Mouse (Mus musculus) spleen, adult 2 months (tissue): ENCODE measurements around the gene Sspn. TPM values are rescaled to one million over a fixed set of nuclear protein-coding genes. Genes with fewer than 3 reads are reported as not detected.
A peak's percentile ranks its signal among the peaks of the same experiment; 100 is the strongest.

Experiments used
- DNase-seq, 2 experiments: peaks; one replicate each; pipeline versions ENCODE4 v3.0.0 to v3.0.0-alpha.2; 2012 to 2021; ENCODE audit warnings: low spot score in 2 of 2, low read depth in 1 of 2
- H3K27ac ChIP-seq: fragments of 200-500 bp; 2 replicates; pipeline ENCODE4 v1.5.1; 2012; ENCODE audit warnings: low read length, inconsistent platforms; ENCODE audit not compliant: insufficient read depth
- H3K27me3 ChIP-seq: fragments of 200-500 bp; 2 replicates; pipeline ENCODE4 v1.6.1; 2012; ENCODE audit warnings: mild to moderate bottlenecking, moderate library complexity, low read length, inconsistent platforms; ENCODE audit not compliant: control insufficient read depth, insufficient read depth
- H3K36me3 ChIP-seq: fragments of 200-500 bp; 2 replicates; pipeline ENCODE4 v1.6.1; 2012; ENCODE audit warnings: mild to moderate bottlenecking, low read length, inconsistent platforms; ENCODE audit not compliant: control insufficient read depth, insufficient read depth
- H3K4me1 ChIP-seq: fragments of 200-500 bp; 2 replicates; pipeline ENCODE4 v1.6.1; 2011; ENCODE audit warnings: inconsistent platforms; ENCODE audit not compliant: control insufficient read depth, insufficient read depth, insufficient read length
- H3K4me3 ChIP-seq: fragments of 200-500 bp; 2 replicates; pipeline ENCODE4 v1.5.1; 2011; ENCODE audit warnings: mild to moderate bottlenecking, inconsistent platforms; ENCODE audit not compliant: insufficient read depth, insufficient read length; ENCODE audit errors: extremely low read depth
- CTCF ChIP-seq: fragments of 200-500 bp; IDR thresholded peaks from 2 replicates; pipeline ENCODE4 v1.5.1; 2011; ENCODE audit warnings: mild to moderate bottlenecking, inconsistent platforms; ENCODE audit not compliant: insufficient read depth, insufficient read length, insufficient replicate concordance; ENCODE audit errors: extremely low read depth
- POLR2A ChIP-seq: fragments of 200-500 bp; IDR thresholded peaks from 2 replicates; pipeline ENCODE4 v1.6.1; 2011; ENCODE audit warnings: low read depth, low read length, inconsistent platforms
- WGBS: fragments of 180-500 bp; shearing (Covaris S2); methylation state at CpG from one replicate; pipeline ENCODE4 v1.1.7; 2018; 5-methylcytosine and 5-hydroxymethylcytosine counted together
- polyA plus RNA-seq: library from polyadenylated mRNA; depleted of rRNA; stranded (reverse); fragments of >200 nt; gene quantifications from 2 replicates; pipeline ENCODE4 v1.2.3, GENCODE M21; 2012

The Sspn gene
- polyA plus RNA-seq, 1 experiment, result 2.0 TPM

DNA sequence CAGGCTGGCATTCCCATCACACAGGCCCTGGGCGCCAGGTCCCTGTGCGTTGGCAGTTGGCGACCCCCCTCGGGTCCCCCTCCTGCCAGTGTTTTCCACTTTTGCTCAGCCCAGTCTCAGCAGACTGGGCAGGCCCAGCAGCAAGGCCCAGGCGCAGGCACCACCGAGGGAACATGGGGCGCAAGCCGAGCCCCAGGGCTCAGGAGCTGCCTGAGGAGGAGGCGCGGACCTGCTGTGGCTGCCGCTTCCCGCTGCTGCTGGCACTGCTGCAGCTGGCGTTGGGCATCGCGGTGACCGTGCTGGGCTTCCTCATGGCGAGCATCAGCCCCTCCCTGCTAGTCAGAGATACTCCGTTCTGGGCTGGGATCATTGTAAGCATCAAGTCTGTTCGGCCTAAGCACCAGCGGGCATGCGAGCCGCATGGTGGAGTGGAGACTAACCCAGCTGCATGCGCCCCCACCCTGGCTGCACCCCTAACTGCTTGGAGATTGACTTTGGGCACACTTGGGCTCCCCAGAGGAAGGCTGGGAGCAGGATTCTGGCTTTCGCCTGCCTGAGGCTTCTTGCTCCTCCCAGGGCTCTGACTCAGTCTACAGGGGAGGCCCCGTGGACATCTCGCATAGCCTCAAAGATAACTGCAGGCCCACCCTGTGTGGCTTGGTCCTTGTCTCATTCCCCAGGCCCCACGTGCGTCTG is 2.7 kb downstream of the Sspn start:
- Histone ChIP-seq H3K4me1 (no peaks in the 10 kb centered on the region), H3K4me3 (peak overlapping the region; percentile 53; the same call in 1 of the 2 replicates), H3K27me3 (no peaks in the 10 kb centered on the region), H3K36me3 (no peaks in the 10 kb centered on the region), H3K27ac (peak overlapping the region; percentile 64)
- no peak for TF ChIP-seq CTCF
- TF ChIP-seq POLR2A, result no peak
- DNase-seq, result no peak
- 51% methylated on average over 28 of the region's 28 CpGs for whole genome bisulfite sequencing

DNA sequence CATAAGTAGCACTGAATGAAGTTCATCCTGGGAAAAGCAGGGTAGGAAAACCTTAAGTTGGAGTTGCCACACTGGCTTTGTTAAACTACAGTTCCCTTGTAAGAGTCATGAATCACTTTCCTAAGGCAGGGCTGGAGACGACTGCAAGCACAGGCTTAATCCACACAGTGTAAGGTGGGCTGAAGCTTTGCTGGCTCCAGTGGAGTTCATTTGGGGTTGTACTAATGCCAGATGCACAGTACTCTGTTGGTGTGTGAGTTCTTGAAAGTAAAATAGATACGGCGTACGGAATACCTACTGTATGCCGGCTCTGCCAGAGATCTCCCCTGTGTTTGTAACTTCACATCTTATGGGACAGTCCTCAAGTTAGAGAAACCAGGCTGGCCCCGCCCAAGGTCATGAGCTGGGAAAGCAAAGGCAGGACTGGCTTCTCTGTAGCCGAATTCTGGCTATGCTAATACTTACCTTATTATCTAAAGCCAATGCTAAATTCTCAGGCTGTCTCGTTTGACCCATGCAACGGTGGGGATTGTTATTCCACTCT is 3.3 kb downstream of the Sspn start:
- DNase-seq, result no peak
- Histone ChIP-seq H3K36me3 (no peaks in the 10 kb centered on the region), H3K27ac (peak overlapping the region; percentile 64; the same call in 1 of the 2 replicates), H3K27me3 (no peaks in the 10 kb centered on the region), H3K4me3 (no peak overlapping the region; the same call in 1 of the 2 replicates), H3K4me1 (no peaks in the 10 kb centered on the region)
- 93% methylated on average over 9 of the region's 9 CpGs for WGBS
- no peak for TF ChIP-seq CTCF
- no peak for TF ChIP-seq POLR2A

- no peaks in the 10 kb centered on the region for H3K36me3 ChIP-seq
- TF ChIP-seq POLR2A, result no peak
- no peak overlapping the region for H3K4me3 ChIP-seq
- H3K27me3 ChIP-seq, result no peaks in the 10 kb centered on the region
- no peak overlapping the region for H3K27ac ChIP-seq
- DNase-seq, result no peak
- H3K4me1 ChIP-seq, result no peaks in the 10 kb centered on the region
- WGBS, result 88% methylated on average over 2 of the region's 2 CpGs
Observed at GRCm38 (mm10) chr6:145935912-145936311, 4.5 kb downstream of the Sspn start.

- 86% methylated on average over 4 of the region's 4 CpGs for WGBS
- no peak overlapping the region for H3K27ac ChIP-seq
- TF ChIP-seq CTCF (no peak), POLR2A (no peak)
- H3K4me3 ChIP-seq, result no peak overlapping the region
- no peaks in the 10 kb centered on the region for H3K4me1 ChIP-seq
- H3K27me3 ChIP-seq, result no peaks in the 10 kb centered on the region
- no peaks in the 10 kb centered on the region for H3K36me3 ChIP-seq
- no peak for DNase-seq
Observed at GRCm38 (mm10) chr6:145936511-145936910, 5.1 kb downstream of the Sspn start.

GRCm38 (mm10) chr6:145940852-145941251 is 9.4 kb downstream of the Sspn start:
- 93% methylated on average over 6 of the region's 6 CpGs for WGBS
- no peak for DNase-seq

DNA sequence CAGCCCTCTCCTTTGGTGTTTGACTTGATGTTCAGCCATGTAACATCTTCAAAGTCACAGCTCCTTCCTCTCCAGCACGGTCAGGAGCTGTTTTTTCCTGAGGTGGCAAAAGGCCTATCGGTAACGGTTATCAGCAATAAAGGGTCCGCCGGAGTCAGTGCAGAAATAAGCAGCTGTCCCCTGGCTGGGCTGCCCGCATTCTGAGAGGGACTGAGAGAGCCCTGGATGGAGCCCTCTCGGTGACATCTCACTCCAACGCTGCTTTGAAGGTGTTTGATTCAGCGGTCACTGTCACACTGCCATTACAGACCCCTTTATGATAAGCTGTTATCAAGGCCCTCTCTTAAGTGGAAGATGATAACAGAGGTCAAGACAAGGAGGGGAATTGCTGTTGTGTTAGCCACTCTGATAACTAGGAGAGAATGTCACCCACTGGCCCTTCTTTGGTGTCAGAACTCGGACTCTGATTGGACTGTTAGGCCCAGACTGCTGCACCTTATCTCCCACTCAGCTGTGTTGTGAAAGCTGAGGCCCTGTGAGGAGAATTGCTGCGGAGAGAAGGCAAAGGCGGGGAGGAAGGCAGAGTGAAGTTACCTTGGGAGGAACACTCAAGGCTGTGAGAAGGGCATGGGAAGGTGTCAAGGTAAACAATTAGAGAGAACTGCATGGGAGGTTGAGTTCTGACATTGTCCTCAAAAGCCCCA is 11.0 kb downstream of the Sspn start:
- no peak for DNase-seq
- TF ChIP-seq CTCF, result no peak
- TF ChIP-seq POLR2A, result no peak
- WGBS, result 91% methylated on average over 12 of the region's 12 CpGs

More at GRCm38 (mm10) chr6:145940852-145941251, 9.4 kb downstream of the Sspn start:
- no peak overlapping the region for H3K4me3 ChIP-seq
- H3K36me3 ChIP-seq, result no peaks in the 10 kb centered on the region
- no peaks in the 10 kb centered on the region for H3K27me3 ChIP-seq
- no peak for TF ChIP-seq POLR2A
- no peak for TF ChIP-seq CTCF
- no peak overlapping the region for H3K27ac ChIP-seq
- no peaks in the 10 kb centered on the region for H3K4me1 ChIP-seq

More for the DNA sequence above, 11.0 kb downstream of the Sspn start:
- Histone ChIP-seq H3K36me3 (no peaks in the 10 kb centered on the region), H3K27ac (no peak overlapping the region), H3K27me3 (no peaks in the 10 kb centered on the region), H3K4me1 (no peaks in the 10 kb centered on the region), H3K4me3 (no peak overlapping the region)
